Mouse (Mus musculus) spleen, adult 2 months (tissue): ENCODE measurements at regions not wholly inside any gene's neighbourhood (a gene's known extent, or its start where the extent isn't known, plus 50 kb on each side); places are given as distances from the start of the nearest gene placed in this dataset.

Experiments used
- CTCF ChIP-seq: fragments of 200-500 bp; IDR thresholded peaks from 2 replicates; pipeline ENCODE4 v1.5.1; 2011; ENCODE audit warnings: mild to moderate bottlenecking, inconsistent platforms; ENCODE audit not compliant: insufficient read depth, insufficient read length, insufficient replicate concordance; ENCODE audit errors: extremely low read depth
- POLR2A ChIP-seq: fragments of 200-500 bp; IDR thresholded peaks from 2 replicates; pipeline ENCODE4 v1.6.1; 2011; ENCODE audit warnings: low read depth, low read length, inconsistent platforms

- TF ChIP-seq POLR2A (no peak), CTCF (no peak)
These were observed 269.8 kb upstream of the Zwint start for GRCm38 (mm10) chr10:72384826-72385225.
